Mouse (Mus musculus) layer of hippocampus, adult 18-20 months (tissue): Measurements from ENCODE around the gene Tceal5. TPM values are rescaled to one million over a fixed set of nuclear protein-coding genes. Genes with fewer than 3 reads are reported as not detected.

Experiments used
- DNase-seq, 2 experiments: peaks; one replicate each; pipeline ENCODE4 v3.0.0; 2022; ENCODE audit warnings: low spot score in 2 of 2
- microRNA-seq, 2 experiments: library from miRNA; unstranded; fragments of <30 nt; microRNA quantifications; one replicate each; pipeline ENCODE4 v1.2.0; 2021
- total RNA-seq, 2 experiments: library from RNA; stranded (reverse); gene quantifications; 2 replicates each; pipeline ENCODE4 v1.2.3; 2021

Gene Tceal5
- total RNA-seq, 2 experiments from 2014 or later = 110 to 153 TPM

DNA sequence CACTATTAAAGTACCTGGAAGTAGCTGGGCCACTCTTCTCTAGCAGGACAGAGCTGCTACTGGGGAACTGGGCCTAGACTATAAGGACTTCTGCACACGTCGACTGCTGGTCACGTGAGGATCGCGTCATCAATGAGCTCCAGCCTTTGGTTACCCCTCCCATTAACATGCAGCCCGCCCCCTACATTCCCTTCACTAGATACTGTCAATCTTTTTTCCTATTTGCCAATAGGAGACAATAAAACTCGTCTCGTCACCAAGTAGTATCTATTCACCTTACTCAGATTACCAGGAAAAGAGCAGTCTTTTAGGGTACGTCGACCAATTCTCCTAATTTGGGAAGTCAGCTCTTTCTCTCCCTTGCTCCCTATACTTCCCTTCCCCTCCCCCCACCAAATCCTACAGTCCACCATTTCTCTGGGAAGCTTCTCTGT lies 31.5 kb downstream of the Tceal5 start, which contains the start of gene Tceal8:
Tceal8 (minus strand) TSS at position 225 of the 434 bp plus-strand sequence.
- DNase-seq = peak; percentile 68 to 84

DNA sequence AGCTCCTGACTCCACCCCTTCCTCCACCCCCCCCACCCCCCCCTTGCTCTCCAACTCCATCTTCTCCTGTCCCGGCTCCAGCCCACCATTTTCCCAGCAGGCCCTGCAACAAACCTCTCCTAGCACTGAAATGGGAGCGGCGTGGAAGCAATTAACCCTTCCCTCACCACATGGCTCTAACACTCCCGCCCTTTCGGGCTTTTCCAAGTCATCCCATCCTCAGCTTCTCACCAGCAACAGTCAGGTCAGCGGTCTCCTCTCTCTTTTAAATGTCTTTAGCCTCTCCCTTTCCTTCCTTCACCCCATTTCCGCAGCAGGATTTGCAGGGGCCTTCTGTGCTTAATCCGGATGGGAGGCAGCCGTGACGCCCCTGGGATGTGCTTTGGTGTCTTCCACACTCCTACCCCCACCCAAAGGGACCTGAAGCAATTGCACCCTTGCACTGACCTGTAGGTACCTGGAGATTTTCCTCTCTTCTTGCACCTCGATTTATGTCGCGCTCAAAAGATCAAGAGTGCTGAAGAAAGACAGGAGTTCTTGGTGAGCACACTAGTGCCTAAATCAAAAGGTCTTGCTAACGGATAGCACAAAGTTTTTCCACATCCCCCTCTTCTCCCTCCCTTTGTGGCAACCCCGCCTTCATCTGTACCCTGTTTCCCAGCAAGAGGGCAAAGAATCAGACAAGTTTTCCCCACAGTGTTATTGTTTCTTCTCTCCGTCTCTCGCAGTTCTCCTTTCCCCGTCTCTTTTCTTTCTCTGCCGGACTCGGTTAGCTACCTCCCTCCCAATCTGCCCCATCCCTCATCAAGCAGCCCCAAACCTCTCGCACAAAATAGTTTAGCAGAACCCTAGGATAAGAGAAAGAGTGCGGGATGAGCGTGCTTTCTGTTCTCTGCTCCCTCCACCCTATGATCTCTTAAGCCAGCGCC lies 32.2 kb downstream of the Tceal5 start:
- peak; percentile 9 to 48 for DNase-seq

DNA sequence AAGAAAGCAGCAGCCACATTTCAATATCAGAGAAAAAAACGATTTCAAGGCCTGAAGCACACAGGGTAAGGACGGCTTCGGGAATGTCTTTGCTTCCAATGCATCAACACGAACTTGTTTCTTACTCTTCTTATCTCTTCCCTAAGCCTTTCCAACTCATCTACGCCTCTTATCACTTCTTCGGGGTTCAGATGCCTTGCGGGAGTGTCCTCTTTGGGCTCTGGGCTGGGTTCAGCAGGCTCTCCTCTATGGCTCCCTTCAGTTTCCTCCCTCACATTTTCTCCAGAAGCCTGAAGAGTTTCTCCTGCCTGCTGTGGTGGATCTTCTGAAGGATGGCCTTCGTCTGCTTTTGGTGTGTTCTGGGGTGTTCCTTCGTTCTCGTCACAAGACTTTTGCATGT lies 33.1 kb downstream of the Tceal5 start:
- no peak for DNase-seq

Small RNA genes lying within 50 kb of the gene (microRNA-seq; reads per million reads assigned to microRNA genes)
- 0 reads per million in 2 experiments for gene Mir6383

Other genes starting within 250 kb of the Tceal5 start
- 10 to 100 TPM; 53.9 to 72.7 TPM for gene Arxes2, start 210.1 kb downstream of the Tceal5 start, total RNA-seq
- gene Arxes1, start 170.5 kb downstream of the Tceal5 start, total RNA-seq = 10 to 100 TPM; 32.9 to 39.6 TPM
- 100 to 1,000 TPM; 336 to 373 TPM for gene Bex2, start 135.6 kb downstream of the Tceal5 start, total RNA-seq
- gene Nxf3, start 118.6 kb downstream of the Tceal5 start, total RNA-seq = under 1 TPM in 1 of 2 experiments, not detected in 1; 0.23 TPM
- 10 to 100 TPM; 18.9 to 21.4 TPM for gene Bex4, start 64.9 kb downstream of the Tceal5 start, total RNA-seq
- gene Tceal8, start 31.5 kb downstream of the Tceal5 start, total RNA-seq = 10 to 100 TPM; 34.1 to 38.4 TPM
- 1 to 10 TPM; 1.2 to 2.6 TPM for gene Tceal7, start 10.9 kb upstream of the Tceal5 start, total RNA-seq
- 10 to 100 TPM; 75.1 to 79.1 TPM for gene Bex1, start 11.6 kb upstream of the Tceal5 start, total RNA-seq
- 100 to 1,000 TPM in 1 of 2 experiments, 10 to 100 TPM in 1; 92.0 to 106 TPM for gene Tceal9, start 41.2 kb upstream of the Tceal5 start, total RNA-seq
- gene Bex3, start 66.4 kb upstream of the Tceal5 start, total RNA-seq = 100 to 1,000 TPM; 299 to 305 TPM